Mouse (Mus musculus): ENCODE measurements at regions not wholly inside any gene's neighbourhood (a gene's known extent, or its start where the extent isn't known, plus 50 kb on each side); places are given as distances from the start of the nearest gene placed in this dataset.
A peak's percentile ranks its signal among the peaks of the same experiment; 100 is the strongest.

GRCm38 (mm10) chr9:116366713-116367112 lies 191.6 kb upstream of the Tgfbr2 start:
- DNase-seq (ENCODE audit: low spot score), result no peak

GRCm38 (mm10) chr9:116366193-116366592 lies 191.0 kb upstream of the Tgfbr2 start:
- DNase-seq (ENCODE audit: low spot score), result peak; percentile 35

- no peak for DNase-seq (ENCODE audit: low spot score)
Measured at GRCm38 (mm10) chr9:116365701-116366100, 190.5 kb upstream of the Tgfbr2 start.

- DNase-seq (ENCODE audit: low spot score), result no peak
Measured at GRCm38 (mm10) chr9:116365016-116365685, 190.0 kb upstream of the Tgfbr2 start.

GRCm38 (mm10) chr9:116361092-116361491 lies 185.9 kb upstream of the Tgfbr2 start:
- DNase-seq (ENCODE audit: low spot score), result no peak

- no peak for DNase-seq (ENCODE audit: low spot score)
Measured at GRCm38 (mm10) chr9:116354056-116354732, 179.0 kb upstream of the Tgfbr2 start.

- no peak for DNase-seq (ENCODE audit: low spot score)
Measured at GRCm38 (mm10) chr9:116352801-116353494, 177.8 kb upstream of the Tgfbr2 start.

- DNase-seq (ENCODE audit: low spot score), result no peak
Measured at GRCm38 (mm10) chr9:116350804-116351547, 175.8 kb upstream of the Tgfbr2 start.

- no peak for DNase-seq (ENCODE audit: low spot score)
Measured at GRCm38 (mm10) chr9:116347021-116347420, 171.9 kb upstream of the Tgfbr2 start.

GRCm38 (mm10) chr9:116346495-116346894 lies 171.3 kb upstream of the Tgfbr2 start:
- no peak for DNase-seq (ENCODE audit: low spot score)

GRCm38 (mm10) chr9:116343086-116343481 lies 167.9 kb upstream of the Tgfbr2 start:
- DNase-seq (ENCODE audit: low spot score), result no peak

GRCm38 (mm10) chr9:116342446-116343085 lies 167.4 kb upstream of the Tgfbr2 start:
- DNase-seq (ENCODE audit: low spot score), result no peak

GRCm38 (mm10) chr9:116342009-116342408 lies 166.8 kb upstream of the Tgfbr2 start:
- no peak for DNase-seq (ENCODE audit: low spot score)

- DNase-seq (ENCODE audit: low spot score), result no peak
Measured at GRCm38 (mm10) chr9:116340952-116341351, 165.8 kb upstream of the Tgfbr2 start.

- no peak for DNase-seq (ENCODE audit: low spot score)
Measured at GRCm38 (mm10) chr9:116338729-116339100, 163.6 kb upstream of the Tgfbr2 start.

GRCm38 (mm10) chr9:116338093-116338728 lies 163.1 kb upstream of the Tgfbr2 start:
- peak; percentile 10 for DNase-seq (ENCODE audit: low spot score)

- no peak for DNase-seq (ENCODE audit: low spot score)
Measured at GRCm38 (mm10) chr9:116337446-116338010, 162.4 kb upstream of the Tgfbr2 start.

GRCm38 (mm10) chr9:116335561-116336478 lies 160.7 kb upstream of the Tgfbr2 start:
- DNase-seq (ENCODE audit: low spot score), result no peak

GRCm38 (mm10) chr9:116333956-116334463 lies 158.8 kb upstream of the Tgfbr2 start:
- no peak for DNase-seq (ENCODE audit: low spot score)

All from spleen, adult 12 weeks (tissue).